Mouse (Mus musculus): ENCODE data around the gene Catsperd.
A peak's percentile ranks its signal among the peaks of the same experiment; 100 is the strongest.

DNA sequence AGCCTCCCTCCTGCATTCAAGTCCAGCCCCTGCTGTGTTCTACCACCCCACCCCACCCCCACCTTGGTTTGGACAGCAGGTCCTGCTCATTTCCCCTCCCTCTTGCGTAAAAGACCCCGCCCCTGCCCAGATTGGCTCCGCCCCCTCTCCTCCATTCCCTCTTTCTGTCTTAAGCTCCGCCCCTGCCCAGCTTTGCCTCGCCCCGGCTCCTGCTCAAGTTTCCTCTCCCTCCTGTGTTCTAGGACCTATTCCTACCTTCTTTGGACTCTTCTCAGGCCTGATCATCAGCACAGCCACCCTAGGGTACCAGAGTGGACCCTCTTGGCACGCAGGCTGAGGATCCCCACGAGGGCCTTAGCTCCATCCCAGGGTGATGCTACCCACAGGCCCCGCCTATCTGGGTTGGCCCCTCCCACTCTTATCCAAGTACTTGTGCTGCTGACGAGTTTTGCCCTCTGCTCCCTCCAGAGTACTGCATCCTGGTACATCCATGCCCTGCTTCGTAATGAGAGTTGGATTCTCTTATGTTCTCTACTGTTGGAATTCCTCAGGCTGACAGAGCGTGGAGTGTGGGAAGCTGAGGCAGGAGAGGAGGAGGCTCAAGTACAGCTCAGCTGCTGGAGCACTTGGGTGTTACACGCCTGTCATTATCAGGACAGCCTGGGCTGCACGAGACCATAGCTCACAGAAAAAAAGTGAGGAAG is 15.9 kb upstream of the Catsperd start:
- TF ChIP-seq CTCF (IDR thresholded peaks at IDR 0.05; ENCODE audit: low read depth, low read length) (no peak), POLR2A (IDR thresholded peaks at IDR 0.05; ENCODE audit: insufficient read depth, low read length) (peak; percentile 77), EP300 (IDR thresholded peaks at IDR 0.05; ENCODE audit: insufficient read depth, low read depth, low read length) (0 out of 2 replicates have a peak, but pooled peaks have one; percentile 4)
